Mouse (Mus musculus): ENCODE data around the gene Rab33b.
"Not testable (repeated sequence)": the region's sequence is repeated elsewhere in the genome, so short reads cannot be mapped to it uniquely, and the experiment has no call there.

Rab33b gene

GRCm38 (mm10) chr3:51483741-51484359, at the start of gene Rab33b:
Rab33b (plus strand) TSS chr3:51483920.
- DNase-seq (ENCODE audit: extremely low spot score) = peak; percentile 96

GRCm38 (mm10) chr3:51434364-51434763, 49.4 kb upstream of the Rab33b start:
- DNase-seq (ENCODE audit: extremely low spot score) = not testable (repeated sequence)

- no peak for DNase-seq (ENCODE audit: extremely low spot score)
Measured at GRCm38 (mm10) chr3:51434871-51435595, 48.7 kb upstream of the Rab33b start.

GRCm38 (mm10) chr3:51468530-51468929, 15.2 kb upstream of the Rab33b start:
- DNase-seq (ENCODE audit: extremely low spot score) = no peak

- DNase-seq (ENCODE audit: extremely low spot score) = no peak
Measured at GRCm38 (mm10) chr3:51475706-51476105, 8.0 kb upstream of the Rab33b start.

- no peak for DNase-seq (ENCODE audit: extremely low spot score)
Measured at GRCm38 (mm10) chr3:51479893-51480292, 3.8 kb upstream of the Rab33b start.

GRCm38 (mm10) chr3:51481059-51481458, 2.7 kb upstream of the Rab33b start:
- DNase-seq (ENCODE audit: extremely low spot score) = peak; percentile 39

GRCm38 (mm10) chr3:51481881-51482280, 1.8 kb upstream of the Rab33b start:
- no peak for DNase-seq (ENCODE audit: extremely low spot score)

- no peak for DNase-seq (ENCODE audit: extremely low spot score)
Measured at GRCm38 (mm10) chr3:51482781-51483180, 939 bp upstream of the Rab33b start.

GRCm38 (mm10) chr3:51484370-51484769, 650 bp downstream of the Rab33b start:
- DNase-seq (ENCODE audit: extremely low spot score) = no peak

- no peak for DNase-seq (ENCODE audit: extremely low spot score)
Measured at GRCm38 (mm10) chr3:51485347-51485746, 1.6 kb downstream of the Rab33b start.

GRCm38 (mm10) chr3:51486491-51487195, 2.9 kb downstream of the Rab33b start:
- no peak for DNase-seq (ENCODE audit: extremely low spot score)

GRCm38 (mm10) chr3:51490088-51490753, 6.5 kb downstream of the Rab33b start:
- no peak for DNase-seq (ENCODE audit: extremely low spot score)

GRCm38 (mm10) chr3:51493272-51493838, 9.6 kb downstream of the Rab33b start:
- DNase-seq (ENCODE audit: extremely low spot score) = no peak

- no peak for DNase-seq (ENCODE audit: extremely low spot score)
Measured at GRCm38 (mm10) chr3:51494466-51494865, 10.7 kb downstream of the Rab33b start.

GRCm38 (mm10) chr3:51495646-51496045, 11.9 kb downstream of the Rab33b start:
- no peak for DNase-seq (ENCODE audit: extremely low spot score)

GRCm38 (mm10) chr3:51497978-51498377, 14.3 kb downstream of the Rab33b start:
- no peak for DNase-seq (ENCODE audit: extremely low spot score)

- no peak for DNase-seq (ENCODE audit: extremely low spot score)
Measured at GRCm38 (mm10) chr3:51498659-51499058, 14.9 kb downstream of the Rab33b start.

- no peak for DNase-seq (ENCODE audit: extremely low spot score)
Measured at GRCm38 (mm10) chr3:51499876-51500275, 16.2 kb downstream of the Rab33b start.

GRCm38 (mm10) chr3:51504385-51504952, 20.7 kb downstream of the Rab33b start:
- no peak for DNase-seq (ENCODE audit: extremely low spot score)

GRCm38 (mm10) chr3:51505465-51505864, 21.7 kb downstream of the Rab33b start:
- peak; percentile 46 for DNase-seq (ENCODE audit: extremely low spot score)

- DNase-seq (ENCODE audit: extremely low spot score) = peak; percentile 66
Measured at GRCm38 (mm10) chr3:51510903-51511302, 27.2 kb downstream of the Rab33b start.

All from embryo, embryonic 9.5 days (tissue).